Comparison of ENCODE assay signal across 25 mouse cellular contexts in the genomic region with DNA sequence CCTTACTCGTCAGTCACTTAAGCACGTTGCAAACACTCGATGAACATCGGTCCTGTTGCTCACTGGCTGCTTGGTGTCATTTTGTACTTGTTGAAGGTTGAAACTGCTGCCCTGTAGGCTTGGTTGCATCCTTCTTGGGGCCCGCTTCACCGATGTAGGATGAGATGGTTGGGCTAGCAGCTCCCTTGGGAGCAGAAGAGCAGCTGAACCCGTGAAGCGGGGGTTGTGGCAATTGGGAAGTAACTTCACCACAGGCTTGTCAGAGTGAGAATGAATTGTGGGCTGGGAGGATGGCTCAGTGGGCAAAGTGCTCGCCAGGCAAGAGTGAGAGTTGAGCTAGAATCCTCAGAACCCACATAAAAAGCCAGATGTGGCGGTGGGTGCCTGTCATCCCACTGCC. TPM values are rescaled to one million over a fixed set of nuclear protein-coding genes. Genes with fewer than 3 reads are reported as not detected.
DNase-seq lines count a peak whose midpoint lies in the region; ATAC-seq and TF ChIP-seq lines count a peak whose summit lies in the region.
"Had no signal": no experiment of that assay in that cellular context is flagged by ENCODE, and none has a peak within 500 bp of the region (broad histone marks: within the 10 kb centered on the region; RNA-seq: fewer than 3 reads in every experiment).

No protein-coding gene starts in this region.

- no peak overlapping the region for H3K9ac ChIP-seq in CH12.LX (ENCODE audit: insufficient read depth, low read depth)
- H3K9ac ChIP-seq: embryonic facial prominence, embryonic 15.5 days; forebrain, embryonic 15.5 days; hindbrain, embryonic 12.5 days; limb, embryonic 12.5 days; liver, postnatal 0 days; midbrain, embryonic 13.5 days had no signal

- WGBS in thymus, adult 2 months: 22% methylated on average over 10 of the region's 10 CpGs

- H3K27me3 ChIP-seq in thymus, adult 2 months (ENCODE audit: control insufficient read depth, insufficient read depth, low read length): no peaks in the 10 kb centered on the region
- H3K27me3 ChIP-seq in CH12.LX (replicated peaks): peaks cover 70% of the 10 kb centered on the region
- H3K27me3 ChIP-seq: embryonic facial prominence, embryonic 15.5 days; forebrain, embryonic 15.5 days had no signal

- TF ChIP-seq CTCF in thymus, adult 2 months (IDR thresholded peaks at IDR 0.05; ENCODE audit: borderline replicate concordance, control insufficient read depth, extremely low read depth, insufficient read depth, low read length, poor library complexity): no peak
- no peak for TF ChIP-seq CTCF in CH12.LX (conservative IDR thresholded peaks at IDR 0.05 in 1 of 2, IDR thresholded peaks at IDR 0.05 in 1 of 2; ENCODE audit: low read depth in 2 of 2, low read length in 2 of 2)

- H3K4me1 ChIP-seq in thymus, adult 2 months (replicated peaks; ENCODE audit: control insufficient read depth, insufficient read depth, low read length): peaks cover 10% of the 10 kb centered on the region
- H3K4me1 ChIP-seq in CH12.LX (ENCODE audit: control insufficient read depth in 1 of 2, insufficient read depth in 2 of 2): peaks cover 7 to 26% of the 10 kb centered on the region in 2 experiments
- H3K4me1 ChIP-seq: embryonic facial prominence, embryonic 15.5 days; forebrain, embryonic 15.5 days; hindbrain, embryonic 12.5 days; limb, embryonic 12.5 days; midbrain, embryonic 13.5 days had no signal

- TF ChIP-seq RAD21 in CH12.LX (IDR thresholded peaks at IDR 0.05; ENCODE audit: low read depth, low read length): no peak

- H3K27ac ChIP-seq in thymus, adult 2 months (ENCODE audit: control insufficient read depth, insufficient read depth, low read length): no peak overlapping the region
- peak overlapping the region; percentile 48 for H3K27ac ChIP-seq in CH12.LX (ENCODE audit: insufficient read depth, low read depth)
- H3K27ac ChIP-seq: embryonic facial prominence, embryonic 15.5 days; forebrain, embryonic 15.5 days; hindbrain, embryonic 12.5 days; limb, embryonic 12.5 days; midbrain, embryonic 13.5 days had no signal

- H3K4me2 ChIP-seq in CH12.LX (ENCODE audit: insufficient read depth, low read depth, poor library complexity, severe bottlenecking): peak overlapping the region; percentile 96
- H3K4me2 ChIP-seq: embryonic facial prominence, embryonic 15.5 days; forebrain, embryonic 15.5 days; heart, embryonic 11.5 days; hindbrain, embryonic 12.5 days; limb, embryonic 12.5 days; liver, embryonic 11.5 days; midbrain, embryonic 13.5 days had no signal

- TF ChIP-seq EP300 in CH12.LX (IDR thresholded peaks at IDR 0.05; ENCODE audit: low read length): peak; percentile 83

- DNase-seq in thymus, postnatal 4 days: peak; percentile 28
- DNase-seq in thymus, adult 2 months: no peak
- DNase-seq in CH12.LX (ENCODE audit: extremely low read depth): peak; percentile 89
- DNase-seq in Muller cell, postnatal 12 days (ENCODE audit: inconsistent ontology term): no peak
- DNase-seq in adrenal gland, postnatal 4 days (ENCODE audit: low spot score in 2 of 2): no peak
- DNase-seq: adrenal gland, postnatal 10 days; cerebellum, postnatal 36 days; gastrocnemius, postnatal 10 days; kidney, adult 2 months; kidney, postnatal 10 days; layer of hippocampus, postnatal 36 days; liver, postnatal 0 days; lung, postnatal 14 days; right cerebral cortex, postnatal 25 days had no signal

- no peak for TF ChIP-seq POLR2A in thymus, adult 2 months (IDR thresholded peaks at IDR 0.05; ENCODE audit: control insufficient read depth, extremely low read depth, insufficient read depth, low read length, poor library complexity)
- TF ChIP-seq POLR2A in CH12.LX (IDR thresholded peaks at IDR 0.05; ENCODE audit: low read depth, low read length): no peak

- no peaks in the 10 kb centered on the region for H3K36me3 ChIP-seq in thymus, adult 2 months (ENCODE audit: control insufficient read depth, insufficient read depth, low read length)
- no peaks in the 10 kb centered on the region for H3K36me3 ChIP-seq in CH12.LX (replicated peaks in 1 of 2; ENCODE audit: control insufficient read depth in 1 of 2, insufficient read depth in 1 of 2, low read length in 1 of 2)
- H3K36me3 ChIP-seq: embryonic facial prominence, embryonic 15.5 days; forebrain, embryonic 15.5 days; hindbrain, embryonic 12.5 days; limb, embryonic 12.5 days; midbrain, embryonic 13.5 days had no signal

- H3K79me2 ChIP-seq in CH12.LX (replicated peaks; ENCODE audit: control insufficient read depth, extremely low read depth, insufficient read depth, poor library complexity, severe bottlenecking): no peaks in the 10 kb centered on the region

- in situ Hi-C loops in CH12.LX (cut with MboI; ENCODE audit: low pct_ligation_motif_present, low pct_unique_long_range_greater_than_20kb, low sequenced_read_pairs): no loop called here

- H3K9me3 ChIP-seq in CH12.LX (replicated peaks; ENCODE audit: low read length): peaks cover 8% of the 10 kb centered on the region
- H3K9me3 ChIP-seq: embryonic facial prominence, embryonic 15.5 days; forebrain, embryonic 15.5 days; hindbrain, embryonic 12.5 days; limb, embryonic 12.5 days; megakaryocyte, embryonic 14.5 days; midbrain, embryonic 13.5 days had no signal

- no peak overlapping the region for H3K4me3 ChIP-seq in thymus, adult 2 months (ENCODE audit: control insufficient read depth, insufficient read depth, low read length)
- peak overlapping the region in 1 of 3 experiments; percentile 38 for H3K4me3 ChIP-seq in CH12.LX (replicated peaks in 1 of 3; ENCODE audit: low read depth in 2 of 3, low read length in 2 of 3, poor library complexity in 1 of 3)
- H3K4me3 ChIP-seq: embryonic facial prominence, embryonic 15.5 days; forebrain, embryonic 15.5 days; hindbrain, embryonic 12.5 days; limb, embryonic 12.5 days; megakaryocyte, embryonic 14.5 days; midbrain, embryonic 13.5 days had no signal

- peak; percentile 50 for ATAC-seq in megakaryocyte, adult 5-6 weeks (ENCODE audit: poor library complexity, severe bottlenecking)
- ATAC-seq in erythroblast, adult 5-6 weeks (replicated peaks; ENCODE audit: low FRiP score, poor library complexity, severe bottlenecking): no peak
- ATAC-seq: forebrain, embryonic 15.5 days; liver, postnatal 0 days; midbrain, embryonic 13.5 days had no signal

- dilution Hi-C loops in CH12.LX (cut with MboI; ENCODE audit: extremely low pct_ligation_motif_present, extremely low pct_unique_long_range_greater_than_20kb, low sequenced_read_pairs): no loop called here

TF ChIP-seq in CH12.LX, 34 proteins besides CTCF, POLR2A, EP300 and RAD21 (continues in another document):
- TF ChIP-seq JUND (conservative IDR thresholded peaks at IDR 0.05; ENCODE audit: low read depth, low read length) (no peak; the same call in 1 of the 2 replicates), TCF12 (IDR thresholded peaks at IDR 0.05; ENCODE audit: low read depth, low read length) (peak; percentile 91), RCOR1 (conservative IDR thresholded peaks at IDR 0.05; ENCODE audit: low read depth, low read length) (no peak; the same call in 1 of the 2 replicates), MAZ (IDR thresholded peaks at IDR 0.05; ENCODE audit: low read depth, low read length) (0 out of 2 replicates have a peak, but pooled peaks have one; percentile 30), SIN3A (IDR thresholded peaks at IDR 0.05; ENCODE audit: low read length) (no peak), MAFK (IDR thresholded peaks at IDR 0.05; ENCODE audit: insufficient replicate concordance, low read length) (peak; percentile 93), ETS1 (conservative IDR thresholded peaks at IDR 0.05; ENCODE audit: low read depth, low read length) (peak; percentile 83), IRF4 (IDR thresholded peaks at IDR 0.05; ENCODE audit: low read depth, low read length) (peak; percentile 94), BHLHE40 (IDR thresholded peaks at IDR 0.05; ENCODE audit: low read depth, low read length) (peak; percentile 94), ELF1 (IDR thresholded peaks at IDR 0.05; ENCODE audit: low read depth, low read length) (0 out of 2 replicates have a peak, but pooled peaks have one; percentile 7), HCFC1 (IDR thresholded peaks at IDR 0.05; ENCODE audit: low read depth, low read length) (no peak), MAX (IDR thresholded peaks at IDR 0.05; ENCODE audit: low read length) (no peak), CHD2 (IDR thresholded peaks at IDR 0.05; ENCODE audit: low read length) (peak; percentile 70; the same call in 1 of the 2 replicates), GABPA (IDR thresholded peaks at IDR 0.05; ENCODE audit: insufficient replicate concordance, low read depth, low read length) (no peak), E2F4 (IDR thresholded peaks at IDR 0.05; ENCODE audit: insufficient replicate concordance, low read depth, low read length) (no peak), MXI1 (IDR thresholded peaks at IDR 0.05; ENCODE audit: low read depth, low read length) (no peak), ZMIZ1 (IDR thresholded peaks at IDR 0.05; ENCODE audit: low read depth, low read length) (no peak), SMC3 (IDR thresholded peaks at IDR 0.05; ENCODE audit: low read depth, low read length) (peak; percentile 14; the same call in 1 of the 2 replicates), MYC (IDR thresholded peaks at IDR 0.05; ENCODE audit: low read depth, low read length) (peak; percentile 34; the same call in 1 of the 2 replicates), MEF2A (IDR thresholded peaks at IDR 0.05; ENCODE audit: borderline replicate concordance, low read depth, low read length) (0 out of 2 replicates have a peak, but pooled peaks have one; percentile 59)

RNA-seq across cellular contexts. Expression of gene Plekha1, which starts 37.1 kb away (rescaled TPM):
- polyA plus RNA-seq in thymus, adult 2 months (2012; rRNA removed): 23.1 and 23.7 TPM in 2 replicates
- total RNA-seq in CH12.LX (2012; rRNA removed) (4.0 and 8.3 TPM in 2 replicates), CH12.LX (2014; rRNA removed) (0.23 and 0.26 TPM in 2 replicates)
- 0.25 and 0.36 TPM in 2 replicates for polyA plus RNA-seq in CH12.LX (2012; ENCODE audit: insufficient read length, low read depth)
- total RNA-seq in megakaryocyte, adult 5-6 weeks (2015): 36.5 and 38.9 TPM in 2 replicates
- 56.6 and 57.7 TPM in 2 replicates for total RNA-seq in megakaryocyte, adult 5-6 weeks (2017)
- total RNA-seq in adrenal gland, postnatal 4 days (2021): 10 to 100 TPM; 39.2 to 41.8 TPM
- total RNA-seq in erythroblast, adult 5-6 weeks (2015; ENCODE audit: low replicate concordance): 2.1 and 3.1 TPM in 2 replicates
- total RNA-seq in erythroblast, adult 5-6 weeks (2017; ENCODE audit: low replicate concordance): 3.2 and 7.8 TPM in 2 replicates

RNA-seq across cellular contexts. Expression of gene Btbd16, which starts 54.6 kb away (rescaled TPM):
- 0.13 and 0.15 TPM in 2 replicates for polyA plus RNA-seq in thymus, adult 2 months (2012; rRNA removed)
- total RNA-seq in CH12.LX (2012; rRNA removed) (not detected in 2 replicates), CH12.LX (2014; rRNA removed) (not detected in 2 replicates)
- polyA plus RNA-seq in CH12.LX (2012; ENCODE audit: insufficient read length, low read depth): not detected in 2 replicates
- total RNA-seq in megakaryocyte, adult 5-6 weeks (2015): 0.25 TPM in 1 of 2 replicates, not detected in the other
- 0.29 TPM in 1 of 2 replicates, not detected in the other for total RNA-seq in megakaryocyte, adult 5-6 weeks (2017)
- under 1 TPM; 0.11 to 0.36 TPM for total RNA-seq in adrenal gland, postnatal 4 days (2021)
- not detected in 2 replicates for total RNA-seq in erythroblast, adult 5-6 weeks (2015; ENCODE audit: low replicate concordance)
- not detected in 2 replicates for total RNA-seq in erythroblast, adult 5-6 weeks (2017; ENCODE audit: low replicate concordance)
- polyA plus RNA-seq: embryonic facial prominence, embryonic 15.5 days; forebrain, embryonic 15.5 days; heart, embryonic 11.5 days; hindbrain, embryonic 12.5 days; limb, embryonic 12.5 days; liver, embryonic 11.5 days; midbrain, embryonic 13.5 days; neural tube, embryonic 11.5 days had no signal

Comparison
In these comparisons a context has a peak if more than half of its experiments do, and no peak if none do; other contexts are left out.
1. DNase-seq: peak in thymus, postnatal 4 days (single experiment) and CH12.LX (single experiment); none in thymus, adult 2 months (single experiment), Muller cell, postnatal 12 days (single experiment) and adrenal gland, postnatal 4 days (0 of 2).
2. RNA of gene Plekha1, which starts 37.1 kb away (total RNA-seq): 36.5 to 57.7 TPM in megakaryocyte, adult 5-6 weeks and 39.2 to 41.8 TPM in adrenal gland, postnatal 4 days; 0.23 to 8.3 TPM in CH12.LX and 2.1 to 7.8 TPM in erythroblast, adult 5-6 weeks; every median in the first group is over 4 times any median in the second.